Mouse (Mus musculus) embryonic facial prominence, embryonic 14.5 days (tissue): ENCODE results near the gene Pram1. TPM values are rescaled to one million over a fixed set of nuclear protein-coding genes. Genes with fewer than 3 reads are reported as not detected.

Experiments used
- ATAC-seq: fragments of 200-750 bp; cut with Nextera tagmentation; 2 replicates; pipeline ENCODE4 v1.8.0; 2017; ENCODE audit warnings: low read depth, moderate number of reproducible peaks, moderate TSS enrichment
- DNase-seq: peaks from one replicate; pipeline ENCODE4 v3.0.0-alpha.2; 2015; ENCODE audit warnings: low spot score
- H3K27ac ChIP-seq: fragments of 300-500 bp; sonication (generic); replicated peaks from 2 replicates; pipeline ENCODE4 v1.5.1; 2014; ENCODE audit warnings: low read depth, mild to moderate bottlenecking, low read length, moderate library complexity
- H3K27me3 ChIP-seq: fragments of 300-500 bp; sonication (generic); replicated peaks from 2 replicates; pipeline ENCODE4 v1.6.1; 2014; ENCODE audit warnings: low read length; ENCODE audit not compliant: control insufficient read depth, insufficient read depth
- H3K36me3 ChIP-seq: fragments of 300-500 bp; sonication (generic); 2 replicates; pipeline ENCODE4 v1.6.1; 2014; ENCODE audit warnings: low read length, mixed read lengths; ENCODE audit not compliant: control insufficient read depth, insufficient read depth
- H3K4me1 ChIP-seq: fragments of 300-500 bp; sonication (generic); 2 replicates; pipeline ENCODE4 v1.6.1; 2014; ENCODE audit warnings: antibody characterized with exemption, low read length; ENCODE audit not compliant: control insufficient read depth, insufficient read depth
- H3K4me2 ChIP-seq: fragments of 300-500 bp; sonication (generic); 2 replicates; pipeline ENCODE4 v1.6.1; 2014; ENCODE audit warnings: low read depth, mild to moderate bottlenecking, low read length, moderate library complexity, mixed read lengths
- H3K4me3 ChIP-seq: fragments of 300-500 bp; sonication (generic); 2 replicates; pipeline ENCODE4 v1.5.1; 2014; ENCODE audit warnings: low read depth, mild to moderate bottlenecking, low read length
- H3K9ac ChIP-seq: fragments of 300-500 bp; sonication (generic); 2 replicates; pipeline ENCODE4 v1.6.1; 2014; ENCODE audit warnings: low read depth, mild to moderate bottlenecking, low read length, moderate library complexity, mixed read lengths
- H3K9me3 ChIP-seq: fragments of 300-500 bp; sonication (generic); 2 replicates; pipeline ENCODE4 v1.6.1; 2016; ENCODE audit warnings: low read length; ENCODE audit not compliant: control insufficient read depth
- WGBS: fragments of 180-500 bp; shearing (Covaris S2); extraction: QIAGEN DNeasy Blood & Tissue Kit; methylation state at CpG from one replicate; pipeline ENCODE4 v1.1.7; 2014; 5-methylcytosine and 5-hydroxymethylcytosine counted together
- polyA plus RNA-seq: library from polyadenylated mRNA; unstranded; fragments of >200 nt; fragmentation: Nextera tagmentation; extraction: Ambion mirVana; gene quantifications from 2 replicates; pipeline ENCODE4 v1.2.1, GENCODE M21; 2014

Gene Pram1
- polyA plus RNA-seq, 1 experiment from 2014 or later = 1.1 TPM

GRCm38 (mm10) chr17:33644068-33644467 lies 6.2 kb downstream of the Pram1 start:
- DNase-seq = no peak
- Histone ChIP-seq H3K4me1 (no peaks in the 10 kb centered on the region), H3K4me3 (no peak overlapping the region), H3K36me3 (peaks cover 67% of the 10 kb centered on the region), H3K27me3 (no peaks in the 10 kb centered on the region), H3K27ac (no peak overlapping the region), H3K9ac (no peak overlapping the region), H3K4me2 (no peak overlapping the region), H3K9me3 (no peaks in the 10 kb centered on the region)
- 100% methylated on average over 4 of the region's 4 CpGs for WGBS
- ATAC-seq = no peak

- no peaks in the 10 kb centered on the region for H3K9me3 ChIP-seq
- no peak overlapping the region for H3K4me3 ChIP-seq
- H3K4me2 ChIP-seq = no peak overlapping the region
- 98% methylated on average over 8 of the region's 8 CpGs for WGBS
- H3K27ac ChIP-seq = no peak overlapping the region
- peaks cover 77% of the 10 kb centered on the region for H3K36me3 ChIP-seq
- ATAC-seq (no peak), DNase-seq (no peak)
- no peaks in the 10 kb centered on the region for H3K27me3 ChIP-seq
- H3K9ac ChIP-seq = no peak overlapping the region
- H3K4me1 ChIP-seq = no peaks in the 10 kb centered on the region
Observed at GRCm38 (mm10) chr17:33645073-33645472, 7.2 kb downstream of the Pram1 start.

DNA sequence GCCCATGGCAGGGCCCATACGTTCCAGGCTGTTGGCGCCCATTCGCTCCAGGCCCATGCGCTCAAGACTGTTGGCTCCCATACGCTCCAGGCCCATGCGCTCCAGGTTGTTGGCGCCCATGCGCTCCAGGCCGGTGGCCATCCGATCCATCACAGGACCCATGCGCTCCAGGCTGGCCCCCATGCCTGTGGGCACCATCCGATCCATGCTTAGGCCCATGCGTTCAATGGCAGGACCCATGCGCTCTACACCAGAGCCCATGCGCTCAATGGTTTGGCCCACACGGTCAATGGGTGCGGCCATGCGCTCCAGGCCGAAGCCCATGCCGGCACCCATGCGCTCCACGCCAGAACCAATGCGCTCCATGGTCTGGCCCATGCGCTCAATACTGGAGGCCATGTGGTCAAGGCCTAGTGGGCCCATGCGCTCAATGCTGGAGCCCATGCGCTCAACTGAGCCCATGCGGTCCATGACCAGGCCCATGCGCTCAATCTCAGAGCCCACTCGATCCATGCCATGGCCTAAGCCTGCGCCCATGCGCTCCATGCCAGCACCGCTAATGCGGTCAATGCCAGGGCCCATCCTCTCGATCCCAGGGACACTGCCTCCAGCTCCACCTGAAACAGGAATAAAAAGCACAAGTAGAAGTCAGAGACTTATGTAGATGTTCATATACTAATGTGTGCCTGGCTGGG lies 12.1 kb downstream of the Pram1 start:
- Histone ChIP-seq H3K4me1 (no peaks in the 10 kb centered on the region), H3K9ac (no peak overlapping the region), H3K4me2 (no peak overlapping the region), H3K27ac (no peak overlapping the region), H3K27me3 (no peaks in the 10 kb centered on the region), H3K4me3 (no peak overlapping the region), H3K36me3 (peaks cover 95% of the 10 kb centered on the region), H3K9me3 (no peaks in the 10 kb centered on the region)
- ATAC-seq (peak; percentile 17), DNase-seq (no peak)
- 97% methylated on average over 34 of the region's 34 CpGs for WGBS

GRCm38 (mm10) chr17:33666813-33667212 lies 29.0 kb downstream of the Pram1 start:
- 0 out of 2 replicates have a peak, but pooled peaks cover 2% of the 10 kb centered on the region for H3K4me1 ChIP-seq
- H3K9ac ChIP-seq = no peak overlapping the region
- ATAC-seq = no peak
- H3K4me3 ChIP-seq = no peak overlapping the region
- H3K27ac ChIP-seq = no peak overlapping the region
- WGBS = 84% methylated on average over 3 of the region's 3 CpGs
- peaks cover 73% of the 10 kb centered on the region for H3K36me3 ChIP-seq
- H3K27me3 ChIP-seq = no peaks in the 10 kb centered on the region
- H3K9me3 ChIP-seq = no peaks in the 10 kb centered on the region
- H3K4me2 ChIP-seq = no peak overlapping the region
- DNase-seq = no peak

GRCm38 (mm10) chr17:33669681-33670080 lies 31.8 kb downstream of the Pram1 start:
- peaks cover 50% of the 10 kb centered on the region for H3K36me3 ChIP-seq
- ATAC-seq = no peak
- H3K27me3 ChIP-seq = no peaks in the 10 kb centered on the region
- H3K27ac ChIP-seq = no peak overlapping the region
- peaks cover 2% of the 10 kb centered on the region; the same call in 1 of the 2 replicates for H3K4me1 ChIP-seq
- no peak overlapping the region for H3K4me2 ChIP-seq
- no peaks in the 10 kb centered on the region for H3K9me3 ChIP-seq
- DNase-seq = no peak
- WGBS = 85% methylated on average over 3 of the region's 3 CpGs
- no peak overlapping the region for H3K9ac ChIP-seq
- H3K4me3 ChIP-seq = no peak overlapping the region

- Histone ChIP-seq H3K27ac (no peak overlapping the region), H3K4me2 (no peak overlapping the region), H3K4me1 (peaks cover 6% of the 10 kb centered on the region; the same call in 1 of the 2 replicates), H3K36me3 (peaks cover 38% of the 10 kb centered on the region), H3K4me3 (no peak overlapping the region), H3K27me3 (no peaks in the 10 kb centered on the region), H3K9me3 (no peaks in the 10 kb centered on the region), H3K9ac (no peak overlapping the region)
- no peak for DNase-seq
- 85% methylated on average over 1 of the region's 1 CpGs for WGBS
- no peak for ATAC-seq
Observed at GRCm38 (mm10) chr17:33673837-33674236, 36.0 kb downstream of the Pram1 start.

DNA sequence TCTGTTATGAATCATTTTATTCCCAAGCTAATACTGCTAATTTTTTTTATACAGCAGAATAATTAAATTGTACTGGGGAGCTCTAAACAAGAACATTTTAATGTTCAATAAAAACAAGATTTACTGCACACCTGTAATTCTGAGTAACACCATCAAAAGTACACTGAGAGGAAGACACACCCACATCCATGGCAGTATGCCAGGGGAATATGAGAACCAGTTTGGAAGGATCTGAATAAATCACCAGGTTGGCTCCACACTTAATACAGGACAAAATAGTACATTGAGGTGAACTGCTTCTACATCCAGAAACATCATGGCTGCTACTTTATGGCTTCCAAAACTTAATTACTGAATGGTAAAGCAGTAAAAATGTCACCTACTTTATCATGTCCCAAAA lies 37.6 kb downstream of the Pram1 start:
- ATAC-seq (no peak), DNase-seq (peak; percentile 82)
- Histone ChIP-seq H3K36me3 (peaks cover 36% of the 10 kb centered on the region), H3K9ac (no peak overlapping the region), H3K27me3 (no peaks in the 10 kb centered on the region), H3K4me3 (no peak overlapping the region), H3K4me1 (peaks cover 6% of the 10 kb centered on the region; the same call in 1 of the 2 replicates), H3K27ac (no peak overlapping the region), H3K9me3 (no peaks in the 10 kb centered on the region), H3K4me2 (no peak overlapping the region)

DNA sequence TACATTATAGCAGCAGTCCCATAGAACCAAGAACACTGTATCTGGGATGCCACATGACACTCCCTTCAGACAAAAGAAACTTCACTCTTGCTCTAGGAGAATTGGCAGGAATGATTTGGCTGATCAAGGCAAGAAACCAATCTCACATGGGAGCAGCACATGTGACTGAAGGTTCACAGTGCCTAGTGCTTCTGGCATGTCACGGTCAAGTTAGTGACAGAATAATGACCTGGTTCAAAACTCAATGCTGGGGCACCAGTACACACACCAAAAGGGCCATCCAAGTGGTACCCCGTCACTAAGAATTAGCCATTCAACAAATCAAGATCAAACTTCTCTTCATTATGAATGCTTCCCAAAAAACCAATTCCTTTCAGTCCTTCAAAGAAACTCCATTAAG lies 38.2 kb downstream of the Pram1 start:
- WGBS = 94% methylated on average over 2 of the region's 2 CpGs
- ATAC-seq = no peak

DNA sequence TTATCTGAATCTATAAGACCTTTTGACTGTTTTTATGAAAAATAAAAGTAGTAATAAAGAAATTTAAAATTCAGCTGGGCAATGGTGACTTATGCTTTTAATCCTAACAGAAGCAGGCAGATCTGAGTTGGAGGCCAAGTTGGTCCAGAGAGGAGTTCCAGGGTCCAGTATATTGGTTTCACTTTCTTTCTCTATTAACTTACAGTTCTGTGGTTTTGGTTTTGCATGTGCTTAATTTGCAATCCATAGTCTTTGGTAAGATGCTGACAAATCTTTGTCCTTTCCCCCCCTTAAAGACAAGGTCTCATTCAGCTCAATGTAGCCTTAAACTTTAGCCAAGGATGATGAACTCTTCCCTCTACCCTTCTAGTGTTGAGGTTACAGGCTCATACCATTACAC lies 40.9 kb downstream of the Pram1 start:
- H3K27me3 ChIP-seq = no peaks in the 10 kb centered on the region
- no peaks in the 10 kb centered on the region for H3K9me3 ChIP-seq
- H3K4me3 ChIP-seq = no peak overlapping the region
- no peak for DNase-seq
- no peak overlapping the region for H3K9ac ChIP-seq
- no peak overlapping the region for H3K4me2 ChIP-seq
- H3K36me3 ChIP-seq = peaks cover 50% of the 10 kb centered on the region
- no peak for ATAC-seq
- no peak overlapping the region for H3K27ac ChIP-seq
- H3K4me1 ChIP-seq = peaks cover 37% of the 10 kb centered on the region

More for the DNA sequence above, 38.2 kb downstream of the Pram1 start:
- Histone ChIP-seq H3K9me3 (no peaks in the 10 kb centered on the region), H3K27ac (no peak overlapping the region), H3K4me2 (no peak overlapping the region), H3K36me3 (peaks cover 35% of the 10 kb centered on the region), H3K4me1 (peaks cover 10% of the 10 kb centered on the region; the same call in 1 of the 2 replicates), H3K9ac (no peak overlapping the region), H3K27me3 (no peaks in the 10 kb centered on the region), H3K4me3 (no peak overlapping the region)
- no peak for DNase-seq
